Mouse (Mus musculus) hindbrain, embryonic 13.5 days (tissue): ENCODE measurements around the gene Efcab14. TPM values are rescaled to one million over a fixed set of nuclear protein-coding genes. Genes with fewer than 3 reads are reported as not detected.

Source experiments
- ATAC-seq: fragments of 200-750 bp; cut with Nextera tagmentation; 2 replicates; pipeline ENCODE4 v1.8.0; 2017; ENCODE audit warnings: moderate TSS enrichment; ENCODE audit not compliant: low FRiP score
- H3K27ac ChIP-seq: fragments of 300-500 bp; sonication (generic); 2 replicates; pipeline ENCODE4 v1.5.1; 2015; ENCODE audit warnings: inconsistent platforms, mild to moderate bottlenecking, moderate library complexity
- H3K27me3 ChIP-seq: fragments of 300-500 bp; sonication (generic); 2 replicates; pipeline ENCODE4 v1.6.1; 2015; ENCODE audit warnings: mild to moderate bottlenecking, inconsistent platforms
- H3K36me3 ChIP-seq: fragments of 300-500 bp; sonication (generic); 2 replicates; pipeline ENCODE4 v1.6.1; 2015; ENCODE audit warnings: mild to moderate bottlenecking, inconsistent platforms
- H3K4me1 ChIP-seq: fragments of 300-500 bp; sonication (generic); replicated peaks from 2 replicates; pipeline ENCODE4 v1.6.1; 2015; ENCODE audit warnings: inconsistent platforms
- H3K4me2 ChIP-seq: fragments of 300-500 bp; sonication (generic); 2 replicates; pipeline ENCODE4 v1.6.1; 2015; ENCODE audit warnings: inconsistent platforms, mild to moderate bottlenecking, moderate library complexity
- H3K4me3 ChIP-seq: fragments of 300-500 bp; sonication (generic); 2 replicates; pipeline ENCODE4 v1.5.1; 2015; ENCODE audit warnings: mild to moderate bottlenecking, inconsistent platforms
- H3K9ac ChIP-seq: fragments of 300-500 bp; sonication (generic); 2 replicates; pipeline ENCODE4 v1.6.1; 2015; ENCODE audit warnings: mild to moderate bottlenecking, inconsistent platforms
- H3K9me3 ChIP-seq: fragments of 300-500 bp; sonication (generic); 2 replicates; pipeline ENCODE4 v1.6.1; 2016; ENCODE audit warnings: inconsistent platforms
- WGBS: fragments of 180-500 bp; shearing (Covaris S2); methylation state at CpG from one replicate; pipeline ENCODE4 v1.1.7; 2015; 5-methylcytosine and 5-hydroxymethylcytosine counted together
- polyA plus RNA-seq: library from polyadenylated mRNA; unstranded; fragments of >200 nt; fragmentation: Nextera tagmentation; extraction: Ambion mirVana; gene quantifications from 2 replicates; pipeline ENCODE4 v1.2.1, GENCODE M21; 2015

Efcab14 gene
- 20.6 and 21.3 TPM in 2 replicates for polyA plus RNA-seq

DNA sequence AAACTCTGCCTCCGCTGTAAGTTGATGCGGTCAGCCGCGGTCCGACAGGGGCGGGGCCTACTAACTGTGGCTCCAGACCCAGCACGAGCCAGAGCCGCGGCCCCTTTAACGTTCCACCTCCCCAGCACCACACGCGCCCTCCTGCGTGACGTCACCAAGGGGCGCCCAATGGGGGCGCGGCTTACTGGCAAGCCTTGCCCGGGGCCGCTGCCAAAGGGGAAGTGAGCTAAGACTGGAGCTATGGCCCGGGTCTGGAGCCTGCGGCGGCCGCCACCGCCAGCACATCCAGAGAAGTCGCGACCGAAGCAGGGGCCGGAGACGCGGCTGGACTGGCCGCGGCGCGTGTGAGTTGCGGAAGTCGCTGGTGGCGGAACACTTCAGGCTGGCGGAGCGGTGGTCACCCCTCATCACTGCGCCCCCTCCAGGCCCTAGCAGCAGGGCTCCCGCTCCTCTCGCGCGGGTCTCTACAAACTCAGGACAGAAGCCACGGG, at the start of gene Efcab14:
Gene Efcab14, plus strand, starts transcription at position 194 of the 491 bp plus-strand sequence.
- peak; percentile 100 for ATAC-seq
- peak within 1 kb of the TSS; percentile 89 for H3K9ac ChIP-seq
- H3K27me3 ChIP-seq, result 0 out of 2 replicates have a peak, but pooled peaks cover 14% of the 10 kb centered on the region
- peak within 1 kb of the TSS; percentile 91 for H3K27ac ChIP-seq
- H3K4me1 ChIP-seq, result peaks cover 21% of the 10 kb centered on the region
- H3K4me3 ChIP-seq, result peak within 1 kb of the TSS; percentile 76
- 0% methylated on average over 45 of the region's 45 CpGs for WGBS
- peaks cover 23% of the 10 kb centered on the region for H3K36me3 ChIP-seq
- no peaks in the 10 kb centered on the region for H3K9me3 ChIP-seq
- peak within 1 kb of the TSS; percentile 83 for H3K4me2 ChIP-seq

DNA sequence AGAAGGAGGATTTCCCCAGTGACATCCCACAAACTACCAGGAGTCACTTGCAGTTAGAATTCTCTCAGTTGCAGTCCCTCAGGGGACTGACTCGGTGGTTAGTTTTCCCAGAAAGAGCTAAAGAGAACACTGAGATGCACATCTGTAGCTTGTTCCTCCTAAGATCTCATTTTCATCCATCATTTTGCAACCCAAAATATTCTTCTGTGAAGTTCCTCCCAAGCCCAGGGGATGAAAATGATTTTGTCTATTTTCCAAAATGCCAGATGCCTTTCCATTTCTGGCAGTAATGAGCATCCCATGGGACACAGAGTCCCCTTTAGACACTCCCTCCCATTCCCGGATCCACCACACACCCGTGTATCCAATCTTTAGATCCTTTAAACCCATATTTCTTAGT, 36.1 kb upstream of the Efcab14 start:
- Histone ChIP-seq H3K9me3 (no peaks in the 10 kb centered on the region), H3K27ac (no peak overlapping the region), H3K4me2 (no peak overlapping the region), H3K9ac (no peak overlapping the region), H3K27me3 (no peaks in the 10 kb centered on the region), H3K4me1 (no peaks in the 10 kb centered on the region), H3K36me3 (no peaks in the 10 kb centered on the region), H3K4me3 (no peak overlapping the region)
- no peak for ATAC-seq
- 78% methylated on average over 3 of the region's 3 CpGs for WGBS

- Histone ChIP-seq H3K9me3 (no peaks in the 10 kb centered on the region), H3K4me2 (no peak overlapping the region), H3K36me3 (no peaks in the 10 kb centered on the region), H3K27ac (no peak overlapping the region), H3K27me3 (no peaks in the 10 kb centered on the region), H3K9ac (no peak overlapping the region), H3K4me3 (no peak overlapping the region), H3K4me1 (no peaks in the 10 kb centered on the region)
- no peak for ATAC-seq
- WGBS, result 88% methylated on average over 2 of the region's 2 CpGs
Observed at GRCm38 (mm10) chr4:115703927-115704505, 33.5 kb upstream of the Efcab14 start.

DNA sequence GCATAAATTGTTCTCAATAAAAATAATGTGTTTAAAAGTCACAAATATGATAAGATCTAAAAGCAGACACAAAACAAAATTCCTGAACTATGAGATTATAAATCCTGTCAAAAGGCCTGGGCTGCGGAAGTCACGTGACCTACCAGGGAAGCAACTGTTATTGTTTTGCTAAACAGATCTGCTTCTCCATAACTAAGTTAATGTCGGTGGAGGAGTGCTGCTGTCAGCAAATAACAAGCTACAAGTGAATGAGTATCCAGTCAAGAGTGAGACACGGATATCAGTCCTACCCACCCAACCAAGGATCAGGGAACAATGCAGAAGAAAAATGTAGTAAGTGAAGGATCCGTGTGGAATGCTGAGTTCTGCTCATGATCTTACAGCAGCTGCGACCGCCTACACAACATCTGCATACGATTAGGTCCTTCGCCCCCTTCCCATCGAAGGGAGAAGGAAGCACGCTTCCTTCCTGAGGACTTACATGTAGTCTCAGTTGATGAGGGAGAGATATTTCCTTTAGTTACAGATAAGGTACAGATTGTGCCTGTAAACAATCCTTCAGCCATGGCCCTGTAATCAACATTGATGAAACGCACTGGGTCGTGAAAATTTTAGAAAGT, 28.5 kb upstream of the Efcab14 start:
- Histone ChIP-seq H3K27ac (no peak overlapping the region), H3K36me3 (no peaks in the 10 kb centered on the region), H3K9ac (no peak overlapping the region), H3K4me3 (no peak overlapping the region), H3K27me3 (no peaks in the 10 kb centered on the region), H3K9me3 (no peaks in the 10 kb centered on the region), H3K4me2 (no peak overlapping the region), H3K4me1 (no peaks in the 10 kb centered on the region)
- ATAC-seq, result no peak
- 67% methylated on average over 13 of the region's 13 CpGs for WGBS

GRCm38 (mm10) chr4:115709792-115710418, 27.6 kb upstream of the Efcab14 start:
- 11% methylated on average over 11 of the region's 13 CpGs for WGBS

GRCm38 (mm10) chr4:115728721-115729120, 8.8 kb upstream of the Efcab14 start:
- Histone ChIP-seq H3K9ac (no peak overlapping the region), H3K4me2 (no peak overlapping the region), H3K9me3 (no peaks in the 10 kb centered on the region), H3K36me3 (no peaks in the 10 kb centered on the region), H3K4me3 (no peak overlapping the region), H3K27me3 (peaks cover 25% of the 10 kb centered on the region), H3K4me1 (no peaks in the 10 kb centered on the region), H3K27ac (no peak overlapping the region)
- no peak for ATAC-seq
- 15% methylated on average over 5 of the region's 5 CpGs for WGBS

More at GRCm38 (mm10) chr4:115709792-115710418, 27.6 kb upstream of the Efcab14 start:
- peak overlapping the region; percentile 8; the same call in 1 of the 2 replicates for H3K9ac ChIP-seq
- H3K4me3 ChIP-seq, result peak overlapping the region; percentile 23
- peak; percentile 77; the same call in 1 of the 2 replicates for ATAC-seq
- H3K9me3 ChIP-seq, result no peaks in the 10 kb centered on the region
- H3K4me2 ChIP-seq, result peak overlapping the region; percentile 52
- no peaks in the 10 kb centered on the region for H3K36me3 ChIP-seq
- no peaks in the 10 kb centered on the region for H3K4me1 ChIP-seq
- no peaks in the 10 kb centered on the region for H3K27me3 ChIP-seq
- H3K27ac ChIP-seq, result no peak overlapping the region

DNA sequence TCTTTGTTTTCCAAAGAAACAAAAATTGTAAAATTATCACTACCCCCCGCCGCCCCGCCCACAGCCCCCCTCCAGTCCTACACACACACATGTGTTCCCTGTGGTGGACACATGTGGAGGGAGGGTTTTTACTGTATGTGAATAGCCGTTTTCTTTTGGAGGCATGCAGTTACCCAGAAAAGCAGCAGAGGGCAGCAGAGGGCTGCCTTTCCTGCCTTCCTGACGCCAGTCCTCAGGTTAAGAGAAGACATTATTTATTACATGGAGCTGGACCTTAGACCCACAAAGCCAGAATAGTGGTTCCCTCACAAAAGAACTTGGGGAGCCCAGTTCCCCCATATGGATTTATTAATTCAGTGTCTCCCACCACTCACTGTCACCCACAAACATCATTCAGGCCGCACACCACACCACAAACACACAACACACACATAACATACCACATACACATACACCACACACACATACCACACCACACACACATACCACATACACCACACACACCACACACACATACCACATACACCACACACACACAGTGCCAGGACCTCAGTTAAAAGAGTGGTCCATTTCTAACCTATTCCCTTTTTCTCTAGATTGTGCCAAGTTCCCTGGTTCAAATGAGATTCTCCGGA, 5.8 kb upstream of the Efcab14 start:
- H3K4me3 ChIP-seq, result no peak overlapping the region
- peak; percentile 83 for ATAC-seq
- H3K4me2 ChIP-seq, result no peak overlapping the region
- H3K9me3 ChIP-seq, result no peaks in the 10 kb centered on the region
- no peak overlapping the region for H3K27ac ChIP-seq
- no peaks in the 10 kb centered on the region for H3K36me3 ChIP-seq
- H3K9ac ChIP-seq, result no peak overlapping the region
- H3K4me1 ChIP-seq, result no peaks in the 10 kb centered on the region
- 23% methylated on average over 7 of the region's 7 CpGs for WGBS
- peaks cover 34% of the 10 kb centered on the region for H3K27me3 ChIP-seq

GRCm38 (mm10) chr4:115732223-115732818, 5.2 kb upstream of the Efcab14 start:
- Histone ChIP-seq H3K36me3 (no peaks in the 10 kb centered on the region), H3K9ac (no peak overlapping the region), H3K4me1 (no peaks in the 10 kb centered on the region), H3K27me3 (peaks cover 34% of the 10 kb centered on the region), H3K9me3 (no peaks in the 10 kb centered on the region), H3K4me2 (no peak overlapping the region), H3K4me3 (no peak overlapping the region), H3K27ac (no peak overlapping the region)
- ATAC-seq, result no peak
- 69% methylated on average over 3 of the region's 3 CpGs for WGBS

DNA sequence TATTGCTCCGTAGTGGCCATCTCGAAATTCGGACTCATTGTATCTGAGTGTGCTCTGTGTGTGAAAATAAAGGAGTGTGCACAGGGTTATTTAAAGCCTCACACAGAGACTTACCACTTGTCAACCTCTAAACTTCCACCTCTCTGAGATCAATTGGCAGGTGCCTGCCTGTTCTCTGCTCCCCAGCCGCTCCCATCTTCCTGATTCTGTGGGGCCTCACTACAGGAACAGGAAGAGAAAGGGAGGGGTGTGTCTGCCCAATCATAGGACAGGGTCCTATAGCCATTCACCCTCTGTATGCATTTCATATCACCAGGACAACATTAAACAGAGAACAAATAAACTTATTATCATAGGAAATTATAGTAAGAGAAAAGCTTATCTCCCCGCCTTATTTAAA, 3.8 kb upstream of the Efcab14 start:
- 72% methylated on average over 5 of the region's 5 CpGs for WGBS
- no peak overlapping the region for H3K9ac ChIP-seq
- ATAC-seq, result no peak

DNA sequence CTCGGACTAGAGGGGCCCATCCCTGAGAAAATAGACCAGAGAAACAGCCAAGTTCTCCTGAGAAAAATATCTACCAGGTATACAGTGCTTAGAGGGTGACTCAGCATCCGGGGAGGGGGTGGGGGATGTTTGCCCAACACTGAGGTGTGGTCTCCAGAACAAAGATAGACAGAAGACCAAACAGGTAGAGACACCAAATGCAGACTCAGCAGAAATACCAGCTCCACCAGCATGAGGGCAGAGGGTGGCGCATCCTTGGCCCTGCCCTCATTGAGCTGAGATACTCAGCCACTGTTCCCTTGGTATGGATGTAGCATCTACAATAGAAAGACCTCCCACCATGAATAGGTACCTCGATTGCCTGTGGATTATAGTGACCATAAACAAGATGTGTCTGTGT, 2.7 kb upstream of the Efcab14 start:
- no peak for ATAC-seq
- H3K4me1 ChIP-seq, result peaks cover 19% of the 10 kb centered on the region
- 79% methylated on average over 4 of the region's 4 CpGs for WGBS
- peaks cover under 1% of the 10 kb centered on the region; the same call in 1 of the 2 replicates for H3K36me3 ChIP-seq
- H3K9me3 ChIP-seq, result no peaks in the 10 kb centered on the region
- peaks cover 28% of the 10 kb centered on the region for H3K27me3 ChIP-seq
- H3K4me2 ChIP-seq, result no peak overlapping the region
- H3K9ac ChIP-seq, result no peak overlapping the region
- no peak overlapping the region for H3K4me3 ChIP-seq
- H3K27ac ChIP-seq, result no peak overlapping the region

More for the DNA sequence above, 3.8 kb upstream of the Efcab14 start:
- Histone ChIP-seq H3K4me2 (no peak overlapping the region), H3K9me3 (no peaks in the 10 kb centered on the region), H3K4me1 (peaks cover 8% of the 10 kb centered on the region), H3K36me3 (no peaks in the 10 kb centered on the region), H3K27ac (no peak overlapping the region), H3K4me3 (no peak overlapping the region), H3K27me3 (peaks cover 30% of the 10 kb centered on the region)

DNA sequence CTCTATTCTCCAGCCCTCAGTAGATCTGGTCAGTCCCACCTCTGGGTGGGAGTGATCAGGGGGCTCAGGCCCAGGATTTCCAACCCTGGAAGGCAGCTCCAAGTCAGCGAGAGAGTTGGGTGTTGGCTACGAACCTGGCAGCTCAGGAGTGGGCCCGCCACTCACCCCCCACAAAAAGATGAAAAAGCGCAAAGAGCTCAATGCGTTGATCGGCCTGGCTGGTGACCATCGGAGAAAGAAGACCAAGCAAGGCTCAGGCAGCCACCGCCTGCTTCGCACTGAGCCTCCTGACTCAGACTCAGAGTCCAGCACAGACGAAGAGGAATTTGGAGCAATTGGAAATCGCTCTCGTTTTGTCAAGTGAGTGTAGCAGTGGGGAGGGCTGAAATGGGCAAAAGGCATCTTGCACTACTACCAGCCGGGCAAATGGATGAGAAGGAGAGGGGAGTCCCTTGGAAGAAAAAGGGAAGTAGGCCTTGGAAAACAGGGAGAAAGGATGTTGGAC, 989 bp downstream of the Efcab14 start:
- no peak for ATAC-seq
- 58% methylated on average over 13 of the region's 13 CpGs for WGBS

GRCm38 (mm10) chr4:115742658-115743057, 5.1 kb downstream of the Efcab14 start:
- no peak overlapping the region for H3K4me2 ChIP-seq
- H3K36me3 ChIP-seq, result peaks cover 48% of the 10 kb centered on the region
- no peaks in the 10 kb centered on the region for H3K9me3 ChIP-seq
- H3K9ac ChIP-seq, result no peak overlapping the region
- H3K27ac ChIP-seq, result no peak overlapping the region
- H3K4me1 ChIP-seq, result peaks cover 21% of the 10 kb centered on the region
- no peak for ATAC-seq
- H3K27me3 ChIP-seq, result no peaks in the 10 kb centered on the region
- H3K4me3 ChIP-seq, result no peak overlapping the region

More for the DNA sequence above, 989 bp downstream of the Efcab14 start:
- Histone ChIP-seq H3K4me2 (peak overlapping the region; percentile 83), H3K9me3 (no peaks in the 10 kb centered on the region), H3K4me1 (peaks cover 21% of the 10 kb centered on the region), H3K4me3 (peak overlapping the region; percentile 76), H3K9ac (peak overlapping the region; percentile 89), H3K36me3 (peaks cover 29% of the 10 kb centered on the region), H3K27ac (no peak overlapping the region), H3K27me3 (0 out of 2 replicates have a peak, but pooled peaks cover 9% of the 10 kb centered on the region)
